Mouse (Mus musculus) frontal cortex, adult 2 months (tissue): ENCODE measurements around the gene Ccl5. TPM values are rescaled to one million over a fixed set of nuclear protein-coding genes. Genes with fewer than 3 reads are reported as not detected.

Experiments used
- DNase-seq, 2 experiments: peaks; one replicate each; pipeline ENCODE4 v3.0.0; 2022; ENCODE audit warnings: low spot score in 1 of 2; ENCODE audit errors: extremely low spot score in 1 of 2
- polyA plus RNA-seq: library from polyadenylated mRNA; depleted of rRNA; stranded (reverse); fragments of >200 nt; gene quantifications from 2 replicates; pipeline ENCODE4 v1.2.3, GENCODE M21; 2012; rRNA removed

Ccl5 gene
- polyA plus RNA-seq, 1 experiment = 1.00 TPM

DNA sequence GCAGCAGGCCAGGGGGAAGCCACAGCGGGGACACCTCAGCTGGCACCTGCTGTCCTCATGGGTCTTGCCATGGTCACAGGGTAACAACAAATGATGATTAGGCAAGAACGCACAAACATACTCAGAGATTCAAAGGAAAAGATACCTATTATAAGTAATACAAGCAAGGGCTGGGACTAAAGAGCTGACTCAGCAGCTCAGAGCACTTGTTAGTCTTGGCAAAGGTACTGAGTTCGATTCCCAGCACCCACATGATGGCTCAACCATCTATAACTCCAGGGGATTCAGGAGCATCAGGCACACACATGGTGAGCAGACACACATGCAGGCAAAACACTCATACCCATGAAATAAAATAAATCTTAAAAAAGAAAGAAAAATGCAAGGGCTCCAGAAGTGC, 11.1 kb upstream of the Ccl5 start:
- DNase-seq = no peak

DNA sequence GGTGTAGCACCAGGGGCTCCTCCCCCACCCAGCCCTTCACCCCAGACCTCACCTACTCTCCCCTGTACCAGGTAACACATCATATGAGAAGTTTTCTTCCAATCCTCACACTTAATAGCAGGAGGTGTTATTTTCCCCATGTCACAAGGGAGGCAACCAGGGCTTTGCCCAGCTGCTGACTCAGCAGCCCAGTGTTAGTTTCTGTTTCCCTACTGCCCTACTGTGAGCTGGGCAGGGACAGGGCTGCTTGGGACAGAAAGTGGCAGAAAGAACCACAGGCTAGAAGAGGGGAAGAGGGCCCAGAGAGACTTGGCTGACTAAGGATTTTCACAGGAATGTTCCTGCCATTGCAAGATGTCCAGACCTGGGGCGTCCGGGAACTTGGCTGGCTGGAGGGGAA, 10.6 kb upstream of the Ccl5 start:
- DNase-seq = no peak

DNA sequence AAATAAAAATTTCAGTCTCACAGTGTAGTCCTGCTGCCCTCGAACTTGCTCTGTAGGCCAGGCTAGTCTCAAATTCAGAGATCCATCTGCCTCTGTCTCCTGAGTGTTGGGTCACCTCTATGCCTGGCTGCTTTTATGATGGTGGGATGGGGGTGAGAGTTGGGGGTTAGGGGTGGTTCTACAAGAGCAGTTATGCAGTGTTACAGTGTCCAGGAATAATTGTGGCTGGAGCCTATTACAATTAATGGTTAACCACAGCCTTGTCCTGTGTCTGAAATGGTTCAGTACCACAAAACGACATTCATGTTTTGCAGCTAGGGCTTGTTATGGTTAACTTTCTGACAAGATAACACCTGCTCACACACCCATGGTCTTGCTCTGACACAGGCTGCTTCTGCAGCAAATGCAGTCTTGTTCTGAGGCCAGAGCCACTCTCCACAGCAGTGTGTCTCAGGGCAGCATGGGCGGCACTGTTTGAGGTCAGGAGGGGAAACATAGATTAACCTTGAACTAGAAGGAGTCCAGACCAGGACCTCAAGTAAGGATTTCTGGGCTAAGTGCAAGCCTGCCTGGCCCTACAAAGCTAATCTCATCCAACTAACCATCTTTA, 8.5 kb upstream of the Ccl5 start:
- no peak for DNase-seq

DNA sequence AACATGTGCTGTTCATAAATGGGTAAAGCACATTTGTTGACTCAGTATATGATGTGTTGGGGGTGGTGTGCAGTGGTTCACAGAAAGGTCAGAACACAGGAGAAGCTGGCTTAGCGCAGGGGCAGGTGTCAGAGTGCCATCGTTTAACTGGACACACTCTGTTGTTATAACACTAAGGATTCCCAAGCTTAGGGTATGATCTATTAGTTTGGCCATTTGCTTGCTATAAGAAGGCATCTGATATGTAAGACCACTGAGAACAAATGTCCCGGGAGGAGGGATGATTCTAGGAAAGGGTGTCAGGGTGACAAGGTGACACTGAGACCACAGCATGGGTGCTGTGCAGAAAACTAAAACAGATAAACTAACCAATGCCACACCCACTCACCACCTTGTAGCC, 6.5 kb upstream of the Ccl5 start:
- no peak for DNase-seq

DNA sequence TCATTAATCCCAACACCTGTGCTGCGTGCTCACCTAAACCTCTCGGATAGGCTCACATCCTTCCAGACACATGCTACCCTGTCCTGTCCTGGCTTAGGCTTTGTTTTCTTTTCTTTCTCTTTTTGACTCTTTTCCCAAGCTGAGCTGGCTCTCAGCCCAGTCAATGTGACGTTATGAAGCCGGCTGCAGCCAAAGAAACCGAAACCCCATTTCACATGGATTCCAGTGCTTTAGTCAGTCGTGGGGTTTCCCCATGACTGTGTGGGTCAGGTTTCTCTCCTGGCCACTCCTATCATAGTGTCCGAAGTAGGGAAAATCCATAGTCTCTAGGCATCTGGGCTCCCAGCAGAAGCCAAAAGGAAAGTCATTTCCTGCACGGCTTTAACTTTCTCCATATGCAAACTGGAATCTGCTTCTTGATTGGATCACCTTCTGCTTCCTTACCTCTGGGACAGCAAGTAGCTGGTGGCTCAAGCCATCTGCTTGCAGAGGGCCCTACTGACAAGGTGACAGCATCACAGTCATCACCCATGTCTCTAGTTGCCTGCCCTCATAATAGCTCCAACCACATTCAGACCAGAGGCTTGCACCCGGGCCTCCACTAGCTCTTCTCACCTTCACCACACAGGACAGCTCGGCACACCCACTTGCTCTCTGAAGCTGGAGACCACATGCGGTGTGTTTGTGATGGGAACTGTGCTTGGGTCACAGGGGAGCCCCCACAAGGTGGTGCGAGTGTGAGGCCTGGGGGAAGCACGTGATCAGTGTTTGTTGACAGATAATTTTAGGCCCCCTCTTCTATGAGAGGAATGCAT, 4.5 kb upstream of the Ccl5 start:
- DNase-seq = peak in 1 of 2 experiments; percentile 76

DNA sequence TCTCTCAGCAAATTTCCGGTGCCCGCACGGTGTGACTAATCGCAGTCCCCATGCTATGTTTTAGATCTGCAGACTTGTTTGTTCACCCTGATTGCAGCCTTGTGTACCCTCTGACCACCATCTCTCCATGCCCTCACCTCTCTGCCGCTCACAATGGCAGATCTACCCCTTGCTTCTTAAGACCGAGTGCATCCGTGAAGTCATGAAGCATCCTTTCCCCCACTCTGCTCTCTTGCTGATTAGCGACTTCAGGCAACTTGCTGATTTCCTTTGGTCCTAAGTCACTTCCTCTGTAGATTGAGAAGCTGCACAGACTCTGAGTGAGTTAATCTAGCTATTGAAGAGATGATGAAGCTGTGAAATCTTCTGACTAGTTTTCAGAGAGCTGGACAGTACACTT, 3.8 kb upstream of the Ccl5 start:
- DNase-seq = no peak

DNA sequence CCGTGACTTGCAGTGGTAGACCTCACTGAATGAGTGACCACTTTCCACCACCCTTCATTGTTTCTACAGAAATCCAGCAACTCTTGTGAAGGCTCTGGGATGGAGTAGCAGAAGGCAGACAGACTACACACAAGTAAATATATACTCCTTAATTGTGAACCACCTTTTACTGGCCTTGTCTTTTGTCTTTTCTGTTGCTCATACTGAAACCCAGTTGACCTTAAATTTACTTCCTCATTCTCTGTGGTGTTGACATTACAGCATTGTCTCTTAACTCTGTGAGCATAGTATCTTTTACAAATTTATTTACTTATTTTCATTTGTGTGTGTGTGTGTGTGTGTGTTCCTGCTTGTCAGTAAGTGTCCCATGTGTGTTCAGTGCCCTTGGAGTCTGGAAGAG, 2.9 kb upstream of the Ccl5 start:
- DNase-seq = no peak

DNA sequence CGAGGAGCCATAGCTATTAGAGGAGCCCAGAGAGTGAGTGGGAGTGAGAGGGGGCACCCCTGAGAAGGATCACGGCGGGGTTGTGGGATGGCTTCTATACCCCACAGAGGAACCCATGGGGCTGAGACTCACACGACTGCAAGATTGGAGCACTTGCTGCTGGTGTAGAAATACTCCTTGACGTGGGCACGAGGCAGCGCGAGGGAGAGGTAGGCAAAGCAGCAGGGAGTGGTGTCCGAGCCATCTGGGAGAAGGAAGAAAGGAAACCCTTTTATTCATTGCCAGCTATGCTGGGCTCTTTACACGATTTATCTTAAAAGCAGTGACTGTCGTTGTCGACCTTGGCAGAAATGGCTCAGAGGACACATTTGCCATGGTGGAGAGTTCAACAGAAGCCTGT, 1.3 kb downstream of the Ccl5 start:
- DNase-seq = peak in 1 of 2 experiments; percentile 35

DNA sequence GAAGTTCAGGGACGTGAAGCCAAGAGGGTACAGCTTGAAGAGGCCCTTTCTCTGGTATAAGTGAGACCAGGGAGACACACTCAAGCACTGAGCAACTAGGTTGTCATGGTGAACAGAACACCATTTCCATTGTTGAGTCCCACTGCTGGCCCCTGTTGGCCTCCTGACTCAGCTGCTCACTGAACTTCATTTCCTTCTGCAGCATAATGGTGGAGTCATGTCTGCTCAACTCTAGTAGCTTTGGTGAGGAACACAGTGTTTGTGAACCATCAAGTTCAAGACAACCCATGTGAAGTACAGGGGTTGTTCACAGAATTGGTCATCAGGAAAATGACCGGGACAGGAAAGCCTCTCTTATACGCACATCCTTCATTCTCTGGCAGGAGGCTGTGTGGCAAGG, 8.2 kb downstream of the Ccl5 start, which contains the start of gene Heatr9:
TSS of gene Heatr9 (minus strand) at position 101 of the 400 bp plus-strand sequence.
- DNase-seq = no peak

DNA sequence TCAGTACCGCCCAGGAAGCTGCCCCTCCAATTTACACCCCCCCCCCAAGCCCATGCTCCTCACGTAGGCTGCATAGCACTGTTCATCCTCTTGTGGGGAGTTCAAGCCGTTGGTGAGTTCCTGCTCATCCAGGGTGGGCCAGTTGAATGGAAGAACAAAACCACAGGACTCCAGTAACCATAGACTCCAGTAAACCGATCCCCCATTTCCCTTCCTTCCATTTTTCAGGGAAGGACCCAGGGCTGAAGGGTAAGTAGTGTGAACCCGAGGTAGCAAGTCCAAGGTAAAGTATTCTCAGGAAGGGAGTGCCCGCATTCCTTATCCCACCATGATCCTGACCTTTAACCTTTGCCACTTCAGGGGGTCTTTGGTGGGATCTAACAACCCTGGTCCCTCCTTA, 11.9 kb downstream of the Ccl5 start:
- DNase-seq = no peak

DNA sequence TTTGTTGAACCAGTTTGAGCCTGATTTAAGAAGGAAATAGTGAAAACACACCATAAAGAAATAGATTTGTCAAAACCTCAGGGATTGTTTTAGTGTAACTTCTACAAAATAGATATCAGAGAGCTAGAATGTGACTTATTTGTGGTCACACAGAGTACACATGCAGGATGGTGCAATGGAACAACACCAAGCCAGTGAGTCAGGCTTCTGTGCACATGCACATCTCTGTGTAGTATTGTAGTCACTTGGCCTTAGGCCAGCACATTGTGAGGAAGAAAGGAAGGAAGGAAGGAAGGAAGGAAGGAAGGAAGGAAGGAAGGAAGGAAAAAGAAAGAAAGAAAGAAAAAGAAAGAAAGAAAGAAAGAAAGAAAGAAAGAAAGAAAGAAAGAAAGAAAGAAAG, 13.2 kb downstream of the Ccl5 start:
- DNase-seq = no peak

DNA sequence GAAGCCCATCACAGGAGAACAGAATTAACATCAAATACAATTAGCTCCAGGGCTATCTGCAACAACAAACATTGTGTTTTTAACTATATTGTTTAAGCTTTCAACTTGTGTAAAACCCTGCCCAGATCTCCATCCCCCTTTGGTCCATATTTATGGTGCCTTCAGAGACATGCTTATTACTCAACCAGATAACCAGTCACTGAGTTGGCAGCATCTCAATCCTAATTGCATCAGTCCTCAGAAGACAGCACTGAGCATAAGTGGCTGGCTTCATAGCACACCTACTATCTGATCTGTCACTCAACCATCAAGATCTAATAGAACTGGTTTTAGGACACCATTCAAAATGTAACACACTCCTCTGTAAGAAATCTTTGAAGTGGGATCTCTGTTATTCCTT, 20.8 kb downstream of the Ccl5 start:
- DNase-seq = no peak

DNA sequence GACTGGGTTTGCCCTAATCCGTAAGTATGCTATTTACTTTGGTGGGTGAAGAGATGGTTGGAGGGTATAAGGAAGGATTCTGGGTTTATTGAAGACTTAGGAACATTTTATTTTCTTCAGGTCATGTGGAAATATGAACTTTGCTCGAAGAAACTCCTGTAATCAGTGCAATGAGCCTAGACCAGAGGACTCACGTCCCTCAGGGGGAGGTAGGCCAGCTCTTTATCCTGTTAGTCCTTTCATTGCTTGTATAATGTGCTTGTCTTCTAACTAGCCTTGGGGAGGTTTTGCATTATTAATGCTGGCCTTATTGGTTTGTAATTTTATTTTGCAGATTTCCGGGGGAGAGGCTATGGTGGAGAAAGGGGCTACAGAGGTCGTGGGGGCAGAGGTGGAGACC, 26.0 kb downstream of the Ccl5 start:
- DNase-seq = no peak

DNA sequence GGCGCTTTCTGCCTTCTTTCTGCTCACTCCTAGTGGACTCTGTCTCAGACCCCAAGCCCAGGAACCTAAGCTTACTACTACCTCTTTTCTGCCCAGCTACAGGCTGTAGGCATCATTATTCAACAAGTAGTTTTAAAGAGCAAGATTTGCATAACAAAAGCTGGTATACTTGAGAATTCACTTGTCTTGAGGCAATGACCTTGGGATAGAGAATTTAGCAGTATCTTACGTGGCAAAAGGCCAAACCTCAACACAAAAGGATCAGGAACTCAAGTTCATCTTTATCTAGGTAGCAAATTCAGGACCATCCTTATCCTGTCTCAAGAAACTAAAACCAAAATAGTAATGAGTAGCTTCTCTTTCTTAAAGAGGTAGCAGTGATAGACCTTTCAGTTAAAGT, 34.7 kb downstream of the Ccl5 start:
- DNase-seq = no peak

DNA sequence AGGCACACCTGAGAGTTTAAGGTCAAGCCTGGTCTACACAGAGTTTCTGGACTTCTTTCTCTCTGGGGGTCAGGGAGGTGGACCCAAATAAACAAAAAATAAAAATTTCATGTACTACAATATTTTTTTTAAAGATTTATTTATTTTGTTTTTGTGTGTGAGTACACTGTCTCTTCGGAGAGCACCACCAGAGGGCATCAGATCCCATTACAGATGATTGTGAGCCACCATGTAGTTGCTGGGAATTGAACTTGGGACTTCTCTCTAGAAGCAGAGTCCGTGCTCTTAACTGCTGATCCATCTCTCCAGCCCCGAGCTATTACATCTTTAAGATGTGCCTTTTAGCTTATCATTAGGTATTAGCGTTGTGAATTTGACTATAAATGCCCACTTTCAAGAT, 38.8 kb downstream of the Ccl5 start:
- no peak for DNase-seq

Other genes starting within 250 kb of the Ccl5 start
- gene Slfn14, start 243.8 kb downstream of the Ccl5 start, polyA plus RNA-seq = not detected in 2 replicates
- 115 and 125 TPM in 2 replicates for gene Ap2b1, start 231.5 kb downstream of the Ccl5 start, polyA plus RNA-seq
- 7.3 and 8.7 TPM in 2 replicates for gene Pex12, start 227.9 kb downstream of the Ccl5 start, polyA plus RNA-seq
- 341 and 351 TPM in 2 replicates for gene Rasl10b, start 121.4 kb downstream of the Ccl5 start, polyA plus RNA-seq
- gene Gas2l2, start 101.1 kb downstream of the Ccl5 start, polyA plus RNA-seq = 0.04 TPM in 1 of 2 replicates, not detected in the other
- 0.60 and 0.80 TPM in 2 replicates for gene 1700020L24Rik, start 92.8 kb downstream of the Ccl5 start, polyA plus RNA-seq
- 3.6 and 3.9 TPM in 2 replicates for gene Mmp28, start 67.4 kb downstream of the Ccl5 start, polyA plus RNA-seq
- gene Taf15, start 57.4 kb downstream of the Ccl5 start, polyA plus RNA-seq = 70.8 and 70.9 TPM in 2 replicates
- gene Heatr9, start 8.3 kb downstream of the Ccl5 start, polyA plus RNA-seq = not detected in 2 replicates
- gene Ccl9, start 48.1 kb upstream of the Ccl5 start, polyA plus RNA-seq = 1.8 TPM in 2 replicates
- 2.6 and 2.9 TPM in 2 replicates for gene Ccl6, start 62.6 kb upstream of the Ccl5 start, polyA plus RNA-seq
- not detected in 2 replicates for gene Rpl9-ps1, start 115.1 kb upstream of the Ccl5 start, polyA plus RNA-seq
- gene Ccl3, start 118.8 kb upstream of the Ccl5 start, polyA plus RNA-seq = 1.1 and 1.3 TPM in 2 replicates
- gene Ccl4, start 132.1 kb upstream of the Ccl5 start, polyA plus RNA-seq = 0.56 and 0.61 TPM in 2 replicates
- gene Wfdc17, start 173.5 kb upstream of the Ccl5 start, polyA plus RNA-seq = 1.5 and 2.1 TPM in 2 replicates
- 3.9 and 4.7 TPM in 2 replicates for gene Wfdc18, start 178.5 kb upstream of the Ccl5 start, polyA plus RNA-seq
- not detected in 2 replicates for gene Wfdc21, start 216.4 kb upstream of the Ccl5 start, polyA plus RNA-seq
- 17.9 and 18.5 TPM in 2 replicates for gene Heatr6, start 223.2 kb upstream of the Ccl5 start, polyA plus RNA-seq